Mouse (Mus musculus): ENCODE data around the gene Slc5a1. TPM values are rescaled to one million over a fixed set of nuclear protein-coding genes. Genes with fewer than 3 reads are reported as not detected.
A peak's percentile ranks its signal among the peaks of the same experiment; 100 is the strongest.

The Slc5a1 gene
- 0.04 and 0.13 TPM in 2 replicates for polyA plus RNA-seq (2014; fragmentation: Nextera tagmentation; extraction: Ambion mirVana)

GRCm38 (mm10) chr5:33104025-33104481, at the start of gene Slc5a1:
Gene Slc5a1 (plus strand): TSS chr5:33104219.
- Histone ChIP-seq H3K36me3 (replicated peaks; ENCODE audit: control insufficient read depth, insufficient read depth) (no peaks in the 10 kb centered on the region), H3K4me3 (replicated peaks; ENCODE audit: low read length) (0 out of 2 replicates have a peak within 1 kb of the TSS, but pooled peaks have one; percentile 14), H3K27me3 (ENCODE audit: control insufficient read depth, insufficient read depth, low read length) (peaks cover 28% of the 10 kb centered on the region), H3K27ac (no peak within 1 kb of the TSS), H3K4me1 (replicated peaks; ENCODE audit: control insufficient read depth, insufficient read depth, low read length) (0 out of 2 replicates have a peak, but pooled peaks cover 4% of the 10 kb centered on the region), H3K4me2 (replicated peaks) (peak within 1 kb of the TSS; percentile 19), H3K9me3 (ENCODE audit: control insufficient read depth, low read length) (no peaks in the 10 kb centered on the region), H3K9ac (no peak within 1 kb of the TSS)
- ATAC-seq (ENCODE audit: low FRiP score) (no peak), DNase-seq (ENCODE audit: low spot score) (no peak)
- 18% methylated on average over 25 of the region's 25 CpGs for WGBS

- no peaks in the 10 kb centered on the region for H3K27me3 ChIP-seq (ENCODE audit: control insufficient read depth, insufficient read depth, low read length)
- ATAC-seq (ENCODE audit: low FRiP score) (no peak), DNase-seq (ENCODE audit: low spot score) (no peak)
- WGBS, result 88% methylated on average over 10 of the region's 10 CpGs
- H3K4me2 ChIP-seq (replicated peaks), result no peak overlapping the region
- H3K9me3 ChIP-seq (ENCODE audit: control insufficient read depth, low read length), result no peaks in the 10 kb centered on the region
- H3K4me1 ChIP-seq (replicated peaks; ENCODE audit: control insufficient read depth, insufficient read depth, low read length), result no peaks in the 10 kb centered on the region
- H3K27ac ChIP-seq, result no peak overlapping the region
- H3K36me3 ChIP-seq (replicated peaks; ENCODE audit: control insufficient read depth, insufficient read depth), result no peaks in the 10 kb centered on the region
- H3K9ac ChIP-seq, result no peak overlapping the region
- H3K4me3 ChIP-seq (replicated peaks; ENCODE audit: low read length), result no peak overlapping the region
Measured at GRCm38 (mm10) chr5:33056126-33056765, 47.8 kb upstream of the Slc5a1 start.

- ATAC-seq (ENCODE audit: low FRiP score), result no peak
- H3K4me1 ChIP-seq (replicated peaks; ENCODE audit: control insufficient read depth, insufficient read depth, low read length), result no peaks in the 10 kb centered on the region
Measured at GRCm38 (mm10) chr5:33070071-33070470, 33.9 kb upstream of the Slc5a1 start.

GRCm38 (mm10) chr5:33076490-33077191, 27.4 kb upstream of the Slc5a1 start:
- DNase-seq (ENCODE audit: low spot score) (no peak), ATAC-seq (ENCODE audit: low FRiP score) (no peak)
- no peaks in the 10 kb centered on the region for H3K4me1 ChIP-seq (replicated peaks; ENCODE audit: control insufficient read depth, insufficient read depth, low read length)
- H3K9me3 ChIP-seq (ENCODE audit: control insufficient read depth, low read length), result no peaks in the 10 kb centered on the region
- H3K27ac ChIP-seq, result no peak overlapping the region
- no peaks in the 10 kb centered on the region for H3K36me3 ChIP-seq (replicated peaks; ENCODE audit: control insufficient read depth, insufficient read depth)
- H3K27me3 ChIP-seq (ENCODE audit: control insufficient read depth, insufficient read depth, low read length), result no peaks in the 10 kb centered on the region
- H3K4me3 ChIP-seq (replicated peaks; ENCODE audit: low read length), result no peak overlapping the region
- WGBS, result 83% methylated on average over 6 of the region's 6 CpGs
- H3K4me2 ChIP-seq (replicated peaks), result no peak overlapping the region
- H3K9ac ChIP-seq, result no peak overlapping the region

More at GRCm38 (mm10) chr5:33070071-33070470, 33.9 kb upstream of the Slc5a1 start:
- DNase-seq (ENCODE audit: low spot score), result no peak
- Histone ChIP-seq H3K4me3 (replicated peaks; ENCODE audit: low read length) (no peak overlapping the region), H3K9ac (no peak overlapping the region), H3K9me3 (ENCODE audit: control insufficient read depth, low read length) (no peaks in the 10 kb centered on the region), H3K27me3 (ENCODE audit: control insufficient read depth, insufficient read depth, low read length) (no peaks in the 10 kb centered on the region), H3K27ac (no peak overlapping the region), H3K4me2 (replicated peaks) (no peak overlapping the region), H3K36me3 (replicated peaks; ENCODE audit: control insufficient read depth, insufficient read depth) (no peaks in the 10 kb centered on the region)

GRCm38 (mm10) chr5:33082896-33083295, 21.1 kb upstream of the Slc5a1 start:
- H3K4me3 ChIP-seq (replicated peaks; ENCODE audit: low read length), result no peak overlapping the region
- no peak overlapping the region for H3K27ac ChIP-seq
- DNase-seq (ENCODE audit: low spot score) (no peak), ATAC-seq (ENCODE audit: low FRiP score) (no peak)
- H3K36me3 ChIP-seq (replicated peaks; ENCODE audit: control insufficient read depth, insufficient read depth), result no peaks in the 10 kb centered on the region
- H3K27me3 ChIP-seq (ENCODE audit: control insufficient read depth, insufficient read depth, low read length), result no peaks in the 10 kb centered on the region
- no peak overlapping the region for H3K4me2 ChIP-seq (replicated peaks)
- H3K4me1 ChIP-seq (replicated peaks; ENCODE audit: control insufficient read depth, insufficient read depth, low read length), result no peaks in the 10 kb centered on the region
- no peak overlapping the region for H3K9ac ChIP-seq
- no peaks in the 10 kb centered on the region for H3K9me3 ChIP-seq (ENCODE audit: control insufficient read depth, low read length)
- WGBS, result 79% methylated on average over 1 of the region's 1 CpGs

- ATAC-seq (ENCODE audit: low FRiP score) (no peak), DNase-seq (ENCODE audit: low spot score) (no peak)
- H3K27ac ChIP-seq, result no peak overlapping the region
- no peaks in the 10 kb centered on the region for H3K36me3 ChIP-seq (replicated peaks; ENCODE audit: control insufficient read depth, insufficient read depth)
- H3K4me1 ChIP-seq (replicated peaks; ENCODE audit: control insufficient read depth, insufficient read depth, low read length), result no peaks in the 10 kb centered on the region
- H3K9me3 ChIP-seq (ENCODE audit: control insufficient read depth, low read length), result no peaks in the 10 kb centered on the region
- 85% methylated on average over 5 of the region's 5 CpGs for WGBS
- H3K4me2 ChIP-seq (replicated peaks), result no peak overlapping the region
- H3K27me3 ChIP-seq (ENCODE audit: control insufficient read depth, insufficient read depth, low read length), result no peaks in the 10 kb centered on the region
- no peak overlapping the region for H3K4me3 ChIP-seq (replicated peaks; ENCODE audit: low read length)
- H3K9ac ChIP-seq, result no peak overlapping the region
Measured at GRCm38 (mm10) chr5:33084599-33084998, 19.4 kb upstream of the Slc5a1 start.

- ATAC-seq (ENCODE audit: low FRiP score) (no peak), DNase-seq (ENCODE audit: low spot score) (no peak)
- H3K36me3 ChIP-seq (replicated peaks; ENCODE audit: control insufficient read depth, insufficient read depth), result no peaks in the 10 kb centered on the region
- no peaks in the 10 kb centered on the region for H3K9me3 ChIP-seq (ENCODE audit: control insufficient read depth, low read length)
- 91% methylated on average over 6 of the region's 6 CpGs for WGBS
- H3K4me1 ChIP-seq (replicated peaks; ENCODE audit: control insufficient read depth, insufficient read depth, low read length), result no peaks in the 10 kb centered on the region
- H3K4me2 ChIP-seq (replicated peaks), result no peak overlapping the region
- no peak overlapping the region for H3K27ac ChIP-seq
- H3K4me3 ChIP-seq (replicated peaks; ENCODE audit: low read length), result no peak overlapping the region
- H3K9ac ChIP-seq, result no peak overlapping the region
- no peaks in the 10 kb centered on the region for H3K27me3 ChIP-seq (ENCODE audit: control insufficient read depth, insufficient read depth, low read length)
Measured at GRCm38 (mm10) chr5:33091342-33091741, 12.7 kb upstream of the Slc5a1 start.

- Histone ChIP-seq H3K36me3 (replicated peaks; ENCODE audit: control insufficient read depth, insufficient read depth) (no peaks in the 10 kb centered on the region), H3K27ac (no peak overlapping the region), H3K4me2 (replicated peaks) (no peak overlapping the region), H3K9me3 (ENCODE audit: control insufficient read depth, low read length) (no peaks in the 10 kb centered on the region), H3K9ac (no peak overlapping the region), H3K4me1 (replicated peaks; ENCODE audit: control insufficient read depth, insufficient read depth, low read length) (no peaks in the 10 kb centered on the region), H3K4me3 (replicated peaks; ENCODE audit: low read length) (no peak overlapping the region), H3K27me3 (ENCODE audit: control insufficient read depth, insufficient read depth, low read length) (no peaks in the 10 kb centered on the region)
- WGBS, result 92% methylated on average over 4 of the region's 4 CpGs
- DNase-seq (ENCODE audit: low spot score), result no peak
- no peak for ATAC-seq (ENCODE audit: low FRiP score)
Measured at GRCm38 (mm10) chr5:33095315-33095714, 8.7 kb upstream of the Slc5a1 start.

- no peak for ATAC-seq (ENCODE audit: low FRiP score)
- Histone ChIP-seq H3K27ac (no peak overlapping the region), H3K9ac (no peak overlapping the region), H3K4me1 (replicated peaks; ENCODE audit: control insufficient read depth, insufficient read depth, low read length) (0 out of 2 replicates have a peak, but pooled peaks cover 4% of the 10 kb centered on the region), H3K4me3 (replicated peaks; ENCODE audit: low read length) (no peak overlapping the region), H3K4me2 (replicated peaks) (no peak overlapping the region), H3K36me3 (replicated peaks; ENCODE audit: control insufficient read depth, insufficient read depth) (no peaks in the 10 kb centered on the region), H3K27me3 (ENCODE audit: control insufficient read depth, insufficient read depth, low read length) (peaks cover 28% of the 10 kb centered on the region), H3K9me3 (ENCODE audit: control insufficient read depth, low read length) (no peaks in the 10 kb centered on the region)
- WGBS, result 25% methylated on average over 12 of the region's 12 CpGs
- DNase-seq (ENCODE audit: low spot score), result no peak
Measured at GRCm38 (mm10) chr5:33102369-33103055, 1.5 kb upstream of the Slc5a1 start.

Data from hindbrain, embryonic 14.5 days (tissue).